Mouse (Mus musculus): Measurements from ENCODE around the gene Zfp989. TPM values are rescaled to one million over a fixed set of nuclear protein-coding genes. Genes with fewer than 3 reads are reported as not detected.
"Not testable (repeated sequence)": the region's sequence is repeated elsewhere in the genome, so short reads cannot be mapped to it uniquely, and the experiment has no call there.

The Zfp989 gene
- polyA plus RNA-seq (2012; rRNA removed), result not detected in 2 replicates

DNA sequence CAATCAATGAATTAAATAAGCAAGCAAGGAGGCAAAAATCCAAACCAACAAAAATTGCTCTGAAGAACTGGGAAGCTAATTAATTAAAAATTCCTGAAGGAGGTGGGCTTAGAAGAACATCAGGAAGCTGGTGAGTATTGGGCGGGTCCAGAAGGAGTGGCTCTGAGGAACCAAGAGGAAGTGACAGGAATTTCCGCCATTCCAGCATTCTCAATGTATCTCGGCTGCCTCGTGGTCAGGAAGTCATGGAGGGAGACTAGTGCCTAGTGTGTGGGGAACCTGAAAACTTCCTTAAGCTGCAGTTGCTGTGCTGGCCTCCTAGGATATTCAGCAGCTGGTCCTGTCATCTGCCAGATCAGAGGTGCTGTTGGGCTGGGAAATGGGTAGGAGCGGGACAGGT is at the start of gene Zfp989:
TSS of gene Zfp989 (plus strand) at position 220 of the 400 bp plus-strand sequence.
- not testable (repeated sequence) for H3K27ac ChIP-seq (ENCODE audit: insufficient read depth, low read length); H3K4me1 ChIP-seq (ENCODE audit: control insufficient read depth, insufficient read depth, insufficient read length); DNase-seq (ENCODE audit: low read depth in 1 of 2, low spot score in 2 of 2); H3K27me3 ChIP-seq (ENCODE audit: control insufficient read depth, insufficient read depth, low read length); H3K36me3 ChIP-seq (ENCODE audit: control insufficient read depth, insufficient read depth, low read length); H3K4me3 ChIP-seq (ENCODE audit: extremely low read depth, insufficient read depth, insufficient read length)
- WGBS, result 79% methylated on average over 5 of the region's 5 CpGs

DNA sequence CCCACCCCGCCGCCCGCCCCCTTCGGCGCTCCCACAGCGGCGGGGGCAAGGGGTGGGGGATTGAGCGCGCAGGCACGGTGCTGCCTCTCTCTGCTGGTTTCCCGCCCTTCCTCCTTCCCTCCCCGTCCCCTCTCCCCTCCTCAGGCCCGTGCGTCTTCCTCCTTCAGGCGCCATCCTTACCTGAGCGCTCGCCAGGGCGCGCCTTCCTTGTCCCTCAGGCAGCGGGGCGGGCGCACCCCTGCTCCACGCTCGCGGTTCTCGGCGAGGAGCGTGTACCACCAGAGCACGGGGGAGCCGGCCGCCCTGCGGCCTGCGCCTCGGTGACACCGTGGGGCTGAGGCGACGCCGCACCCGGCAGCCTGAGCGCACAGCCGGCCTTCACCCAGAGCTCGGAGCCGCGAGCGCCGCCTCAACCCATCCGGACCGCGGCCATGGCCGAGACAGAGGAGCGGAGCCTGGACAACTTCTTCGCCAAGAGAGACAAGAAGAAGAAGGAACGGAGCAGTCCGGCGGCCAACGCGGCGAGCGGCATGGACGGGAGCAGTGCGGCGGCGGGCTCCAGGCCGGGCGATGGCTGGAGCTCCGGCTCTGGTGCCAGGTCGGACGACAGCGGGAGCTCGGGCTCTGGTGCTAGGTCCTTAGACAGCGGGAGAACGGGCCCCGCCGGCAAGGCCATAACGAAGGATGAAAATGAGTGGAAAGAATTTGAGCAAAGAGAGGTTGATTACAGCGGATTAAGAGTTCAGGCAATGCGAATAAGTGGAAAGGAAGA is 39.3 kb upstream of the Zfp989 start:
- Histone ChIP-seq H3K27me3 (ENCODE audit: control insufficient read depth, insufficient read depth, low read length) (no peaks in the 10 kb centered on the region), H3K36me3 (ENCODE audit: control insufficient read depth, insufficient read depth, low read length) (no peaks in the 10 kb centered on the region), H3K27ac (ENCODE audit: insufficient read depth, low read length) (no peak overlapping the region), H3K4me1 (ENCODE audit: control insufficient read depth, insufficient read depth, insufficient read length) (no peaks in the 10 kb centered on the region), H3K4me3 (ENCODE audit: extremely low read depth, insufficient read depth, insufficient read length) (no peak overlapping the region)
- no peak for DNase-seq (ENCODE audit: low read depth in 1 of 2, low spot score in 2 of 2)
- 24% methylated on average over 76 of the region's 77 CpGs for WGBS
- TF ChIP-seq POLR2A (IDR thresholded peaks at IDR 0.05; ENCODE audit: low read depth, low read length) (no peak), CTCF (IDR thresholded peaks at IDR 0.05; ENCODE audit: extremely low read depth, insufficient read depth, insufficient read length, insufficient replicate concordance) (no peak)

DNA sequence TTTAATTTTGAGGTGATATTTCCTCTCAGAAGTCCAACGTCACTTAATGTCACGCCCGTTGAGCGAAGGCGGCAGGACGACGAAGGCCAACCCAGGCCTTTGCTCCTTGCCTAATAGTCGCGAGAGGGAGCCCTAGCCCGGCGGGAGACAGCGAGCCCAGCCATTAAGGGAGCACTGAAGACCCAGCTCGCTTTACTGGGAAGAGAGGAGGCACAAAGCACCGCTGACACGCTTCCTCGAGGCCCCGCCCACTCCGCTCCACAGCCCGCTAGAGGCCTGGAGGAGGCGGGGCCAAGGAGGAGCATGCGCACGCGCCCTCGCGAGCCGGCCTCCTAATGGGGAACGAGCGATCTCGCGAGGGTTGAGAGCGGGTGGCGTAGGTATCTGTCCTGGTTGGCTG is 30.1 kb upstream of the Zfp989 start:
- H3K36me3 ChIP-seq (ENCODE audit: control insufficient read depth, insufficient read depth, low read length); H3K27ac ChIP-seq (ENCODE audit: insufficient read depth, low read length); H3K4me1 ChIP-seq (ENCODE audit: control insufficient read depth, insufficient read depth, insufficient read length); H3K27me3 ChIP-seq (ENCODE audit: control insufficient read depth, insufficient read depth, low read length); DNase-seq (ENCODE audit: low read depth in 1 of 2, low spot score in 2 of 2); H3K4me3 ChIP-seq (ENCODE audit: extremely low read depth, insufficient read depth, insufficient read length): not testable (repeated sequence)
- 66% methylated on average over 32 of the region's 32 CpGs for WGBS

GRCm38 (mm10) chr4:146976581-146976980 is 4.8 kb downstream of the Zfp989 start:
- whole genome bisulfite sequencing, result 18% methylated on average over 2 of the region's 2 CpGs
- DNase-seq (ENCODE audit: low read depth in 1 of 2, low spot score in 2 of 2), result not testable (repeated sequence)

GRCm38 (mm10) chr4:147018400-147018799 is 46.6 kb downstream of the Zfp989 start:
- not testable (repeated sequence) for H3K36me3 ChIP-seq (ENCODE audit: control insufficient read depth, insufficient read depth, low read length); H3K4me3 ChIP-seq (ENCODE audit: extremely low read depth, insufficient read depth, insufficient read length); DNase-seq (ENCODE audit: low read depth in 1 of 2, low spot score in 2 of 2); H3K27ac ChIP-seq (ENCODE audit: insufficient read depth, low read length); H3K27me3 ChIP-seq (ENCODE audit: control insufficient read depth, insufficient read depth, low read length); H3K4me1 ChIP-seq (ENCODE audit: control insufficient read depth, insufficient read depth, insufficient read length)
- no CpG with 5 or more reads among the region's 1 CpGs for WGBS

More at GRCm38 (mm10) chr4:146976581-146976980, 4.8 kb downstream of the Zfp989 start:
- not testable (repeated sequence) for H3K27me3 ChIP-seq (ENCODE audit: control insufficient read depth, insufficient read depth, low read length); H3K27ac ChIP-seq (ENCODE audit: insufficient read depth, low read length); H3K4me3 ChIP-seq (ENCODE audit: extremely low read depth, insufficient read depth, insufficient read length); H3K4me1 ChIP-seq (ENCODE audit: control insufficient read depth, insufficient read depth, insufficient read length); H3K36me3 ChIP-seq (ENCODE audit: control insufficient read depth, insufficient read depth, low read length)

GRCm38 (mm10) chr4:147021550-147021949 is 49.8 kb downstream of the Zfp989 start, which contains the start of gene Rex2:
Gene Rex2, plus strand, starts transcription at chr4:147021850.
- not testable (repeated sequence) for H3K36me3 ChIP-seq (ENCODE audit: control insufficient read depth, insufficient read depth, low read length); H3K4me1 ChIP-seq (ENCODE audit: control insufficient read depth, insufficient read depth, insufficient read length); H3K4me3 ChIP-seq (ENCODE audit: extremely low read depth, insufficient read depth, insufficient read length); DNase-seq (ENCODE audit: low read depth in 1 of 2, low spot score in 2 of 2); H3K27ac ChIP-seq (ENCODE audit: insufficient read depth, low read length); H3K27me3 ChIP-seq (ENCODE audit: control insufficient read depth, insufficient read depth, low read length)
- no CpG with 5 or more reads among the region's 6 CpGs for WGBS

DNA sequence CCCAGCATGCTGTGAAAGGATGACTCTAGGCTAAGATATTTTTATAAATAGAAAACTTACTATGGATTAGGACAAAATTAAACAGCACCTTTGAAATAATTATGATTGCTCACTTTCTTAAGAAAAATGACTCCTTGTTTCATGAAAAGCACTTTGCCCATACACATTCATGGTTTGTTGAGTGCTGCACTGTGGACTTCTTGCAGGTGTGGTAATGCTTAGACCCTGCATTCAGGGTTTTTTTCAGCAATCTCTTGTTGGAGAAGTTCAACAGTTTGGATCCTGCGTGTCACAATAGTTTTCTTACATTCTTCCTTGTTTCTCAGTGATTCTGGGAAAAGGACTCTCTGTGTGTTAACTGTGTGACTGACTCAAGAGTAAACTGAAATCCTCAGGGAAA is 54.6 kb downstream of the Zfp989 start:
- not testable (repeated sequence) for DNase-seq (ENCODE audit: low read depth in 1 of 2, low spot score in 2 of 2); H3K27ac ChIP-seq (ENCODE audit: insufficient read depth, low read length); H3K4me1 ChIP-seq (ENCODE audit: control insufficient read depth, insufficient read depth, insufficient read length); H3K4me3 ChIP-seq (ENCODE audit: extremely low read depth, insufficient read depth, insufficient read length); H3K27me3 ChIP-seq (ENCODE audit: control insufficient read depth, insufficient read depth, low read length); H3K36me3 ChIP-seq (ENCODE audit: control insufficient read depth, insufficient read depth, low read length)
- 60% methylated on average over 1 of the region's 1 CpGs for WGBS

DNA sequence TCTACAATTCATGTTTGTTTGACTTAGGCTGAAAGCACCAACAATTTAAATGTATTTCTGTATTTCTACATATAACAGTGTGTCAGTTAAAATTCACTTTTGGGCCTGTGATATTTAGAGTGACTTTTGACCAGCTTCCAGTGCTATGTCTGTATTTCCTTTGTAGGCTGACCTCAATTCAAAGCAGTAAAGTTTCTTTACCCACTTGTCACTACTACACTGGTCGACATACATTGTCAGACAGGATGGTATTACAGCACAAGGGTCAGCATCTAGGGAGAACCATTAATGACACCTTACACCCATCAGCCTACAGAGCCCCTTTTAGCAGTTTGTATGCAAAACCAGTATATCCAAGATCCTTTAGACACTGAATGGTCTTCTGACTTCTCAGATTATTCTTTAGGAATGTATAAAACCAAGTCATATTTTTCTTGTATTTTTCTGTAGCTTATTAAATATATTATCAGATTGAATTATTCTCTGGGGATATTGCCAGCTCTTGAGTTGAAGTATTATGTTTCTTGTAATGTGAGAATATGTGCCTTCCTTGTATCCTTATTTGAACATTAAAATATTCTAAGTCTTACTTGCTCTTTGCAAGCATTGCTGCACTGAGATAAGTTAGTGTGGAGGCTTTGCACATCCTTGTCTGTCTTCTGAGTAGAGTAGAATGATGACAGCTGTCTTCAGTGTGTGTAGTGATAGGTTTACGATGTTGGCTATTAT is 59.7 kb downstream of the Zfp989 start:
- not testable (repeated sequence) for H3K4me3 ChIP-seq (ENCODE audit: extremely low read depth, insufficient read depth, insufficient read length); H3K27ac ChIP-seq (ENCODE audit: insufficient read depth, low read length); H3K27me3 ChIP-seq (ENCODE audit: control insufficient read depth, insufficient read depth, low read length); DNase-seq (ENCODE audit: low read depth in 1 of 2, low spot score in 2 of 2); H3K36me3 ChIP-seq (ENCODE audit: control insufficient read depth, insufficient read depth, low read length); H3K4me1 ChIP-seq (ENCODE audit: control insufficient read depth, insufficient read depth, insufficient read length)
- WGBS, result 94% methylated on average over 1 of the region's 2 CpGs

Other genes with a start within 250 kb of the Zfp989 start
- gene Gm21411, start 62.4 kb upstream of the Zfp989 start, polyA plus RNA-seq (2012; rRNA removed), result 0.19 TPM in 1 of 2 replicates, not detected in the other
- not detected in 2 replicates for gene Rex2, start 49.9 kb downstream of the Zfp989 start, polyA plus RNA-seq (2012; rRNA removed)
- 0.05 TPM in 1 of 2 replicates, not detected in the other for gene Zfp991, start 160.1 kb downstream of the Zfp989 start, polyA plus RNA-seq (2012; rRNA removed)

All from spleen, adult 2 months (tissue).